Mouse (Mus musculus): Measurements from ENCODE around the gene Serpinb1c. TPM values are rescaled to one million over a fixed set of nuclear protein-coding genes. Genes with fewer than 3 reads are reported as not detected.

Serpinb1c gene
- polyA plus RNA-seq, 1 experiment from 2014 or later = not detected

GRCm38 (mm10) chr13:32863456-32863855, 34.6 kb downstream of the Serpinb1c start:
- no peaks in the 10 kb centered on the region for H3K27me3 ChIP-seq
- H3K9ac ChIP-seq = no peak overlapping the region
- no peaks in the 10 kb centered on the region for H3K36me3 ChIP-seq
- 0 out of 2 replicates have a peak, but pooled peaks cover 4% of the 10 kb centered on the region for H3K4me1 ChIP-seq
- H3K4me3 ChIP-seq (replicated peaks) = no peak overlapping the region
- H3K4me2 ChIP-seq = no peak overlapping the region
- no peak for ATAC-seq (replicated peaks; ENCODE audit: low FRiP score)
- H3K9me3 ChIP-seq (replicated peaks) = no peaks in the 10 kb centered on the region
- H3K27ac ChIP-seq = no peak overlapping the region

GRCm38 (mm10) chr13:32860821-32861220, 37.2 kb downstream of the Serpinb1c start:
- WGBS = 80% methylated on average over 3 of the region's 3 CpGs
- Histone ChIP-seq H3K9me3 (replicated peaks) (no peaks in the 10 kb centered on the region), H3K4me3 (replicated peaks) (no peak overlapping the region), H3K4me1 (0 out of 2 replicates have a peak, but pooled peaks cover 4% of the 10 kb centered on the region), H3K27me3 (no peaks in the 10 kb centered on the region), H3K9ac (no peak overlapping the region), H3K36me3 (no peaks in the 10 kb centered on the region), H3K4me2 (no peak overlapping the region), H3K27ac (no peak overlapping the region)
- no peak for ATAC-seq (replicated peaks; ENCODE audit: low FRiP score)

GRCm38 (mm10) chr13:32853073-32853472, 44.9 kb downstream of the Serpinb1c start:
- no peak overlapping the region for H3K27ac ChIP-seq
- H3K4me3 ChIP-seq (replicated peaks) = no peak overlapping the region
- no peak for ATAC-seq (replicated peaks; ENCODE audit: low FRiP score)
- H3K4me1 ChIP-seq = peaks cover 20% of the 10 kb centered on the region
- WGBS = 75% methylated on average over 2 of the region's 2 CpGs
- H3K36me3 ChIP-seq = no peaks in the 10 kb centered on the region
- H3K9ac ChIP-seq = no peak overlapping the region
- no peaks in the 10 kb centered on the region for H3K9me3 ChIP-seq (replicated peaks)
- no peak overlapping the region for H3K4me2 ChIP-seq
- H3K27me3 ChIP-seq = no peaks in the 10 kb centered on the region

GRCm38 (mm10) chr13:32852539-32852938, 45.5 kb downstream of the Serpinb1c start:
- H3K4me3 ChIP-seq (replicated peaks) = no peak overlapping the region

GRCm38 (mm10) chr13:32851967-32852366, 46.0 kb downstream of the Serpinb1c start:
- Histone ChIP-seq H3K9ac (no peak overlapping the region), H3K4me2 (no peak overlapping the region), H3K27ac (no peak overlapping the region), H3K27me3 (no peaks in the 10 kb centered on the region), H3K4me1 (peaks cover 20% of the 10 kb centered on the region), H3K4me3 (replicated peaks) (no peak overlapping the region), H3K9me3 (replicated peaks) (no peaks in the 10 kb centered on the region), H3K36me3 (no peaks in the 10 kb centered on the region)
- 15% methylated on average over 7 of the region's 7 CpGs for WGBS
- no peak; the same call in 1 of the 2 replicates for ATAC-seq (replicated peaks; ENCODE audit: low FRiP score)

More at GRCm38 (mm10) chr13:32852539-32852938, 45.5 kb downstream of the Serpinb1c start:
- H3K9ac ChIP-seq = no peak overlapping the region
- ATAC-seq (replicated peaks; ENCODE audit: low FRiP score) = no peak
- no peaks in the 10 kb centered on the region for H3K36me3 ChIP-seq
- 95% methylated on average over 4 of the region's 4 CpGs for WGBS
- no peak overlapping the region for H3K27ac ChIP-seq
- H3K4me1 ChIP-seq = peaks cover 20% of the 10 kb centered on the region
- H3K27me3 ChIP-seq = no peaks in the 10 kb centered on the region
- H3K4me2 ChIP-seq = no peak overlapping the region
- H3K9me3 ChIP-seq (replicated peaks) = no peaks in the 10 kb centered on the region

- ATAC-seq (replicated peaks; ENCODE audit: low FRiP score) = peak; percentile 52; the same call in 1 of the 2 replicates
- no peaks in the 10 kb centered on the region for H3K36me3 ChIP-seq
- WGBS = 43% methylated on average over 10 of the region's 10 CpGs
- peak within 1 kb of the TSS; percentile 30; the same call in 1 of the 2 replicates for H3K4me2 ChIP-seq
- H3K9ac ChIP-seq = no peak within 1 kb of the TSS
- H3K9me3 ChIP-seq (replicated peaks) = no peaks in the 10 kb centered on the region
- no peak within 1 kb of the TSS for H3K27ac ChIP-seq
- no peak within 1 kb of the TSS for H3K4me3 ChIP-seq (replicated peaks)
- no peaks in the 10 kb centered on the region for H3K27me3 ChIP-seq
- peaks cover 20% of the 10 kb centered on the region for H3K4me1 ChIP-seq
These were observed 47.2 kb downstream of the Serpinb1c start, which contains the start of gene Serpinb1a for GRCm38 (mm10) chr13:32850668-32851404. TSS of gene Serpinb1a (minus strand) at chr13:32851185.

- no peak for ATAC-seq (replicated peaks; ENCODE audit: low FRiP score)
- Histone ChIP-seq H3K4me3 (replicated peaks) (no peak overlapping the region), H3K4me1 (peaks cover 20% of the 10 kb centered on the region)
These were observed 47.9 kb downstream of the Serpinb1c start for GRCm38 (mm10) chr13:32850156-32850555.

GRCm38 (mm10) chr13:32849531-32850123, 48.4 kb downstream of the Serpinb1c start:
- H3K4me2 ChIP-seq = no peak overlapping the region
- H3K36me3 ChIP-seq = no peaks in the 10 kb centered on the region
- ATAC-seq (replicated peaks; ENCODE audit: low FRiP score) = no peak
- no peak overlapping the region for H3K9ac ChIP-seq
- 0 out of 2 replicates have a peak overlapping the region, but pooled peaks have one; percentile 18 for H3K27ac ChIP-seq
- H3K9me3 ChIP-seq (replicated peaks) = no peaks in the 10 kb centered on the region
- no peaks in the 10 kb centered on the region for H3K27me3 ChIP-seq
- peaks cover 20% of the 10 kb centered on the region for H3K4me1 ChIP-seq
- H3K4me3 ChIP-seq (replicated peaks) = no peak overlapping the region

More at GRCm38 (mm10) chr13:32850156-32850555, 47.9 kb downstream of the Serpinb1c start:
- H3K27me3 ChIP-seq = no peaks in the 10 kb centered on the region
- no peak overlapping the region for H3K9ac ChIP-seq
- no peaks in the 10 kb centered on the region for H3K9me3 ChIP-seq (replicated peaks)
- no peak overlapping the region for H3K27ac ChIP-seq
- 83% methylated on average over 1 of the region's 1 CpGs for WGBS
- 0 out of 2 replicates have a peak overlapping the region, but pooled peaks have one; percentile 16 for H3K4me2 ChIP-seq
- no peaks in the 10 kb centered on the region for H3K36me3 ChIP-seq

GRCm38 (mm10) chr13:32849092-32849491, 48.9 kb downstream of the Serpinb1c start:
- 15% methylated on average over 4 of the region's 4 CpGs for WGBS
- ATAC-seq (replicated peaks; ENCODE audit: low FRiP score) = peak; percentile 64; the same call in 1 of the 2 replicates
- no peaks in the 10 kb centered on the region for H3K9me3 ChIP-seq (replicated peaks)
- H3K4me2 ChIP-seq = no peak overlapping the region
- 0 out of 2 replicates have a peak overlapping the region, but pooled peaks have one; percentile 18 for H3K27ac ChIP-seq
- H3K4me3 ChIP-seq (replicated peaks) = no peak overlapping the region
- H3K4me1 ChIP-seq = peaks cover 20% of the 10 kb centered on the region
- H3K36me3 ChIP-seq = no peaks in the 10 kb centered on the region
- H3K27me3 ChIP-seq = no peaks in the 10 kb centered on the region
- H3K9ac ChIP-seq = no peak overlapping the region

GRCm38 (mm10) chr13:32846221-32846620, 51.8 kb downstream of the Serpinb1c start:
- H3K36me3 ChIP-seq = no peaks in the 10 kb centered on the region

GRCm38 (mm10) chr13:32841349-32841748, 56.7 kb downstream of the Serpinb1c start:
- no peaks in the 10 kb centered on the region for H3K36me3 ChIP-seq
- 86% methylated on average over 3 of the region's 3 CpGs for WGBS
- H3K27ac ChIP-seq = no peak overlapping the region
- H3K9ac ChIP-seq = no peak overlapping the region
- no peaks in the 10 kb centered on the region for H3K9me3 ChIP-seq (replicated peaks)
- H3K4me1 ChIP-seq = no peaks in the 10 kb centered on the region
- H3K27me3 ChIP-seq = no peaks in the 10 kb centered on the region
- no peak overlapping the region for H3K4me2 ChIP-seq
- no peak overlapping the region for H3K4me3 ChIP-seq (replicated peaks)
- ATAC-seq (replicated peaks; ENCODE audit: low FRiP score) = no peak

More at GRCm38 (mm10) chr13:32846221-32846620, 51.8 kb downstream of the Serpinb1c start:
- no peak overlapping the region for H3K4me3 ChIP-seq (replicated peaks)
- ATAC-seq (replicated peaks; ENCODE audit: low FRiP score) = no peak
- no peak overlapping the region for H3K27ac ChIP-seq
- peaks cover 20% of the 10 kb centered on the region for H3K4me1 ChIP-seq
- H3K4me2 ChIP-seq = no peak overlapping the region
- H3K9ac ChIP-seq = no peak overlapping the region
- no peaks in the 10 kb centered on the region for H3K9me3 ChIP-seq (replicated peaks)
- H3K27me3 ChIP-seq = no peaks in the 10 kb centered on the region

GRCm38 (mm10) chr13:32839314-32839713, 58.7 kb downstream of the Serpinb1c start:
- no peak for ATAC-seq (replicated peaks; ENCODE audit: low FRiP score)
- H3K4me2 ChIP-seq = no peak overlapping the region
- no peak overlapping the region for H3K9ac ChIP-seq

More at GRCm38 (mm10) chr13:32839314-32839713, 58.7 kb downstream of the Serpinb1c start:
- H3K9me3 ChIP-seq (replicated peaks) = no peaks in the 10 kb centered on the region
- H3K4me3 ChIP-seq (replicated peaks) = no peak overlapping the region
- no peaks in the 10 kb centered on the region for H3K27me3 ChIP-seq
- H3K4me1 ChIP-seq = no peaks in the 10 kb centered on the region
- H3K36me3 ChIP-seq = no peaks in the 10 kb centered on the region
- no peak overlapping the region for H3K27ac ChIP-seq
- 60% methylated on average over 1 of the region's 1 CpGs for WGBS

All from kidney, embryonic 15.5 days (tissue).